ENCODE assay signal across 10 mouse cellular contexts in the genomic region with DNA sequence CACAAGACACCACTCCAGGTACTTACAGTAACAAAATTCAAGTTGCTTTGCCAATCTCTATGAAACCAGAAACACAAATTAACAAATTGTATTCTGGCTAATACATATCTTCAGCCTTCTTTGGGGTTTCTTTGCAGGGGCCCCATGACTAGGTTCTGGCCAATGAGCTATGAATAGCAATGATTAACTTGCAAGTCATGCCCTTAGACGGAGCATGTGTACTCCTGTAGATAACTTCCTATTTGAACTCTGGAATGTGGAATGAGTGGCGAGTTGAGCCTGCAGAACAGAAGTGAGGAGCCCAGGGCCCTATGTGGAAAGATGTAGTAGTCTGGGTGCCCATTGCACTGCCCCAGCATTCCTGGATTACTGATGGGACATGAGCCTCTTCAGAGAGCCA.
DNase-seq lines count a peak whose midpoint lies in the region; ATAC-seq and TF ChIP-seq lines count a peak whose summit lies in the region.
"Had no signal": no experiment of that assay in that cellular context is flagged by ENCODE, and none has a peak within 500 bp of the region (broad histone marks: within the 10 kb centered on the region; RNA-seq: fewer than 3 reads in every experiment).

No protein-coding gene starts in this region.

- no peaks in the 10 kb centered on the region for H3K9me3 ChIP-seq in lung, embryonic 16.5 days (ENCODE audit: control insufficient read depth, low read length)
- no peaks in the 10 kb centered on the region for H3K9me3 ChIP-seq in liver, embryonic 11.5 days (ENCODE audit: control insufficient read depth, low read length)

- no peak for DNase-seq in gastrocnemius, adult 2 months
- no peak for DNase-seq in gastrocnemius, adult 18-20 months (ENCODE audit: low spot score)
- DNase-seq in lung, adult 18-20 months, result no peak
- DNase-seq in liver, embryonic 11.5 days (ENCODE audit: low spot score), result no peak
- no peak for DNase-seq in layer of hippocampus, adult 11-12 months (ENCODE audit: low spot score)
- no peak for DNase-seq in testis, postnatal 10 days (ENCODE audit: low spot score)

- ATAC-seq in lung, embryonic 16.5 days (ENCODE audit: low read depth), result peak; percentile 89
- ATAC-seq in liver, embryonic 11.5 days (replicated peaks; ENCODE audit: low FRiP score), result peak; percentile 95
- ATAC-seq in cerebellum, adult (ENCODE audit: insufficient number of reproducible peaks, low FRiP score, low TSS enrichment), result no peak
- ATAC-seq: hindbrain, embryonic 16.5 days had no signal

- no peak for TF ChIP-seq CTCF in gastrocnemius, adult 2 months (IDR thresholded peaks at IDR 0.05)

- WGBS in lung, embryonic 16.5 days, result 29% methylated on average over 2 of the region's 2 CpGs
- WGBS in liver, embryonic 11.5 days, result 18% methylated on average over 2 of the region's 2 CpGs

- no peaks in the 10 kb centered on the region for H3K27me3 ChIP-seq in lung, embryonic 16.5 days (ENCODE audit: control insufficient read depth, insufficient read depth, low read depth, low read length)
- H3K27me3 ChIP-seq in liver, embryonic 11.5 days (replicated peaks; ENCODE audit: control insufficient read depth, insufficient read depth, low read length), result no peaks in the 10 kb centered on the region

- H3K9ac ChIP-seq in lung, embryonic 16.5 days (ENCODE audit: low read length), result no peak overlapping the region
- H3K9ac ChIP-seq in liver, embryonic 11.5 days (ENCODE audit: low read depth, low read length), result no peak overlapping the region

- no peak overlapping the region for H3K4me2 ChIP-seq in lung, embryonic 16.5 days (ENCODE audit: low read depth, low read length)
- H3K4me2 ChIP-seq in liver, embryonic 11.5 days, result peak overlapping the region; percentile 5; the same call in 1 of the 2 replicates
- H3K4me2 ChIP-seq: midbrain, embryonic 11.5 days had no signal

- no peaks in the 10 kb centered on the region for H3K36me3 ChIP-seq in lung, embryonic 16.5 days (ENCODE audit: control insufficient read depth, insufficient read depth, low read length)
- H3K36me3 ChIP-seq in liver, embryonic 11.5 days (ENCODE audit: control insufficient read depth, insufficient read depth, low read length), result no peaks in the 10 kb centered on the region

- 0 out of 2 replicates have a peak, but pooled peaks cover 3% of the 10 kb centered on the region for H3K4me1 ChIP-seq in lung, embryonic 16.5 days (replicated peaks; ENCODE audit: control insufficient read depth, insufficient read depth, low read length)
- H3K4me1 ChIP-seq in liver, embryonic 11.5 days (replicated peaks; ENCODE audit: control insufficient read depth, insufficient read depth, low read length), result peaks cover 12% of the 10 kb centered on the region

- H3K4me3 ChIP-seq in gastrocnemius, adult 2 months, result no peak overlapping the region
- no peak overlapping the region for H3K4me3 ChIP-seq in lung, embryonic 16.5 days (ENCODE audit: low read length)
- no peak overlapping the region for H3K4me3 ChIP-seq in liver, embryonic 11.5 days (ENCODE audit: low read depth, low read length)

- H3K27ac ChIP-seq in gastrocnemius, adult 2 months, result peak overlapping the region; percentile 32; the same call in 1 of the 2 replicates
- H3K27ac ChIP-seq in lung, embryonic 16.5 days (ENCODE audit: low read length), result peak overlapping the region; percentile 66
- no peak overlapping the region for H3K27ac ChIP-seq in liver, embryonic 11.5 days (ENCODE audit: low read depth, low read length)

- intact Hi-C loops in gastrocnemius, adult 2 months (cut with DNase I), result loop anchor here (5.0 to 10.0 kb wide), 2 partner anchors 65 to 158 kb away; no protein-coding TSS in a partner anchor
